9 mouse cellular contexts compared by ENCODE assay signal in genomic region chr3:84038126-84038525, GRCm38 (mm10). TPM values are rescaled to one million over a fixed set of nuclear protein-coding genes. Genes with fewer than 3 reads are reported as not detected.
DNase-seq lines count a peak whose midpoint lies in the region; ATAC-seq and TF ChIP-seq lines count a peak whose summit lies in the region.
"Had no signal": no experiment of that assay in that cellular context is flagged by ENCODE, and none has a peak within 500 bp of the region (broad histone marks: within the 10 kb centered on the region; RNA-seq: fewer than 3 reads in every experiment).

No protein-coding gene starts in this region.

- no peak overlapping the region for H3K9ac ChIP-seq in heart, embryonic 12.5 days
- peak overlapping the region; percentile 88 for H3K9ac ChIP-seq in hindbrain, embryonic 12.5 days

- H3K36me3 ChIP-seq in heart, embryonic 12.5 days, result no peaks in the 10 kb centered on the region
- H3K36me3 ChIP-seq in G1E (replicated peaks) (peaks cover 37% of the 10 kb centered on the region), macrophage (ENCODE audit: inconsistent target) (no peaks in the 10 kb centered on the region)
- no peaks in the 10 kb centered on the region for H3K36me3 ChIP-seq in hindbrain, embryonic 12.5 days

- peaks cover 16% of the 10 kb centered on the region for H3K4me1 ChIP-seq in heart, embryonic 12.5 days (replicated peaks)
- H3K4me1 ChIP-seq in G1E (ENCODE audit: insufficient read depth, low read depth, low read length), result peaks cover 77% of the 10 kb centered on the region
- H3K4me1 ChIP-seq in hindbrain, embryonic 12.5 days, result peaks cover 44% of the 10 kb centered on the region

- H3K4me3 ChIP-seq in heart, embryonic 12.5 days, result peak overlapping the region; percentile 82; the same call in 1 of the 2 replicates
- H3K4me3 ChIP-seq in G1E (ENCODE audit: low read depth, low read length) (peak overlapping the region; percentile 87; the same call in 1 of the 2 replicates), macrophage (ENCODE audit: inconsistent target) (peak overlapping the region; percentile 64; the same call in 1 of the 2 replicates)
- H3K4me3 ChIP-seq in hindbrain, embryonic 12.5 days, result peak overlapping the region; percentile 80

- peak overlapping the region; percentile 88 for H3K4me2 ChIP-seq in heart, embryonic 12.5 days
- H3K4me2 ChIP-seq in hindbrain, embryonic 12.5 days (replicated peaks), result peak overlapping the region; percentile 88

- WGBS in heart, embryonic 12.5 days, result 53% methylated on average over 1 of the region's 1 CpGs
- 23% methylated on average over 1 of the region's 1 CpGs for WGBS in hindbrain, embryonic 12.5 days
- WGBS in macrophage (ENCODE audit: missing documents), result 53% methylated on average over 1 of the region's 1 CpGs

- peaks cover 57% of the 10 kb centered on the region for H3K79me2 ChIP-seq in macrophage (ENCODE audit: inconsistent target)

- no peak for DNase-seq in heart, postnatal 4 days
- DNase-seq in G1E (ENCODE audit: low spot score), result no peak
- DNase-seq in left cerebral cortex, adult 11 months (ENCODE audit: low spot score), result no peak
- no peak for DNase-seq in cerebellum, adult 11 months
- DNase-seq: right cerebral cortex, postnatal 4 days had no signal

- H3K27me3 ChIP-seq in heart, embryonic 12.5 days (replicated peaks), result no peaks in the 10 kb centered on the region
- H3K27me3 ChIP-seq in G1E (ENCODE audit: insufficient read depth, low read length), result no peaks in the 10 kb centered on the region
- no peaks in the 10 kb centered on the region for H3K27me3 ChIP-seq in hindbrain, embryonic 12.5 days

- H3K27ac ChIP-seq in heart, embryonic 12.5 days (ENCODE audit: poor library complexity, severe bottlenecking), result no peak overlapping the region
- no peak overlapping the region for H3K27ac ChIP-seq in hindbrain, embryonic 12.5 days
- no peak overlapping the region for H3K27ac ChIP-seq in macrophage

- no peak for TF ChIP-seq CTCF in G1E (IDR thresholded peaks at IDR 0.05; ENCODE audit: low read depth, low read length)

- ATAC-seq in heart, embryonic 12.5 days (ENCODE audit: insufficient number of reproducible peaks, low FRiP score), result no peak
- ATAC-seq in G1E (ENCODE audit: extremely low read depth, insufficient number of reproducible peaks, low FRiP score, poor library complexity, severe bottlenecking), result no peak
- no peak for ATAC-seq in hindbrain, embryonic 12.5 days (ENCODE audit: low FRiP score)
- ATAC-seq in CD4-positive, CD25-positive, alpha-beta regulatory T cell, adult 4 months, result no peak

- no peaks in the 10 kb centered on the region for H3K9me3 ChIP-seq in heart, embryonic 12.5 days (replicated peaks)
- H3K9me3 ChIP-seq in G1E (replicated peaks), result no peaks in the 10 kb centered on the region
- no peaks in the 10 kb centered on the region for H3K9me3 ChIP-seq in hindbrain, embryonic 12.5 days (replicated peaks)

RNA-seq across cellular contexts. Expression of gene Tmem131l, which starts 1.8 kb away (rescaled TPM):
- 26.9 and 27.4 TPM in 2 replicates for polyA plus RNA-seq in heart, embryonic 12.5 days (2016; fragmentation: Nextera tagmentation; extraction: Ambion mirVana)
- total RNA-seq in heart, postnatal 4 days (2021), result 10 to 100 TPM; 32.7 to 41.7 TPM
- 60.5 and 97.1 TPM in 2 replicates for total RNA-seq in G1E (2014; fragmentation: Nextera tagmentation)
- total RNA-seq in G1E (2017), result 41.3 and 43.4 TPM in 2 replicates
- polyA plus RNA-seq in G1E (2012), result 35.0 and 37.2 TPM in 2 replicates
- polyA plus RNA-seq in hindbrain, embryonic 12.5 days (2016; fragmentation: Nextera tagmentation; extraction: Ambion mirVana), result 81.5 and 84.3 TPM in 2 replicates
- total RNA-seq in macrophage (2018; cell fraction: chromatin; rRNA removed), result 10 to 100 TPM; 19.8 to 91.5 (median 57.5) TPM
- 10 to 100 TPM in 18 of 26 experiments, 1 to 10 TPM in 8; 7.5 to 18.4 (median 11.8) TPM for total RNA-seq in macrophage (2018; cell fraction: cytosol; rRNA removed)
- total RNA-seq in macrophage (2018; cell fraction: nucleus; rRNA removed), result 10 to 100 TPM; 18.0 to 76.6 (median 39.6) TPM
- 10.5 to 13.3 TPM (median 12.6 TPM) in 3 replicates for polyA plus RNA-seq in macrophage (2018)
- polyA plus RNA-seq in CD4-positive, CD25-positive, alpha-beta regulatory T cell, adult 4 months (2017; shearing (Covaris generic)), result 10 to 100 TPM; 41.2 to 45.2 TPM
